Mouse (Mus musculus) kidney, embryonic 15.5 days (tissue): ENCODE measurements around the gene Nrip2. TPM values are rescaled to one million over a fixed set of nuclear protein-coding genes. Genes with fewer than 3 reads are reported as not detected.

Experiments used
- ATAC-seq: fragments of 200-750 bp; cut with Nextera tagmentation; replicated peaks from 2 replicates; pipeline ENCODE4 v1.8.0; 2017; ENCODE audit warnings: moderate TSS enrichment; ENCODE audit not compliant: low FRiP score
- H3K27ac ChIP-seq: fragments of 300-500 bp; sonication (generic); 2 replicates; pipeline ENCODE4 v1.5.1; 2015; ENCODE audit warnings: mild to moderate bottlenecking, inconsistent platforms
- H3K27me3 ChIP-seq: fragments of 300-500 bp; sonication (generic); 2 replicates; pipeline ENCODE4 v1.6.1; 2015; ENCODE audit warnings: inconsistent platforms
- H3K36me3 ChIP-seq: fragments of 300-500 bp; sonication (generic); 2 replicates; pipeline ENCODE4 v1.6.1; 2015; ENCODE audit warnings: inconsistent platforms
- H3K4me1 ChIP-seq: fragments of 300-500 bp; sonication (generic); 2 replicates; pipeline ENCODE4 v1.6.1; 2015; ENCODE audit warnings: inconsistent platforms
- H3K4me2 ChIP-seq: fragments of 300-500 bp; sonication (generic); 2 replicates; pipeline ENCODE4 v1.6.1; 2015; ENCODE audit warnings: moderate library complexity, mild to moderate bottlenecking, inconsistent platforms
- H3K4me3 ChIP-seq: fragments of 300-500 bp; sonication (generic); replicated peaks from 2 replicates; pipeline ENCODE4 v1.5.1; 2015; ENCODE audit warnings: mild to moderate bottlenecking, inconsistent platforms
- H3K9ac ChIP-seq: fragments of 300-500 bp; sonication (generic); 2 replicates; pipeline ENCODE4 v1.6.1; 2015; ENCODE audit warnings: mild to moderate bottlenecking, inconsistent platforms
- H3K9me3 ChIP-seq: fragments of 300-500 bp; sonication (generic); replicated peaks from 2 replicates; pipeline ENCODE4 v1.6.1; 2016; ENCODE audit warnings: inconsistent platforms
- WGBS: fragments of 180-500 bp; shearing (Covaris S2); methylation state at CpG from one replicate; pipeline ENCODE4 v1.1.7; 2015; ENCODE audit warnings: mixed read lengths; 5-methylcytosine and 5-hydroxymethylcytosine counted together
- polyA plus RNA-seq: library from polyadenylated mRNA; unstranded; fragments of >200 nt; fragmentation: Nextera tagmentation; extraction: Ambion mirVana; gene quantifications from 2 replicates; pipeline ENCODE4 v1.2.1, GENCODE M21; 2015

Gene Nrip2
- polyA plus RNA-seq, 1 experiment from 2014 or later = 20.1 TPM

DNA sequence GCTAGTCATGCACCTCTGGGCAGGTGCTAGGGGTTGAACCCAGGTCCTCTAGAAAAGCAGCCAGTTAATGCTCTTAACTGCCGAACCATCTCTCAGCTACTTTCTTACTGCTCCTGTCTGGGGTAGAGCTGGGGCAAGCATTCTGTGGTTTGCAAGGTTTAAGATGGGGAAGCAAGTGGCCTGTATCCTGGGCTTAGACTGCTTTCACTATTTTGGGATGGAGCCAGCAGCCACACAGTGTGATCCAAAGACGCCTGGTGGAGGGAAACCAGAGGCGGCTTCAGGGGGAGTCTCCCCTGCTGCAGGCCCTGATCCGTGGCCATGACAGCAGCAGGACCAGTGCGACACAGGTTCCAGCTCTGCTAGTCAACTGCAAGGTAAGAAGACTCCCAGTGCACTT lies 5.6 kb downstream of the Nrip2 start:
- WGBS = 60% methylated on average over 5 of the region's 5 CpGs

DNA sequence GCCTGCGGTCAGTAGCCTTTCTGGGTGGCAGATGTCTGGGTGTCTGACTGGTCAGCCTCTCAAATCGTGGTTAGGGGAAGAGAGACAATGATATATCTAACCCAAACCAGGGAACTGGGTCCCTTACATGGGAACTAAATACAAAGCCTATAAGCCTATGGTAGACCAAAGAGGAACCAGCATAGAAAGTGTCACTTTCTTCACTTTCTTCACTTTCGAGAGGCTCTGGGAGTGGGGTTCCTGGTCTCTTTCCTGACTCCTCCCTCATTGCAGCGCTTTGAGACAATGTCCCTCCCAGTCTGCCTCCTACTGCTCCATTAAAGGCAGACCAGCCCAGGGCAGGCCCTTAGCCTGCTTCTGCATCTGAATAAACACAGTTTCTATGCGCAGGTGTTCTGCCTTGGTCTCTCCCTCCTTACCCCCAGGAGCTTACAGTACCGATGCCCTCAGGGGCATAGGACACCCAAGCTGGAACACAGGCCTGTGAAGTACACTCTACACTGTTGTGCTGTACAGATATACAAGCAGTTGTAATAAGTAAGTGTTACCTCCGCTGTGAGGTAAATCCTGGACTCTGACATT lies 9.5 kb downstream of the Nrip2 start:
- no peak overlapping the region for H3K9ac ChIP-seq
- H3K4me1 ChIP-seq = no peaks in the 10 kb centered on the region
- peaks cover 77% of the 10 kb centered on the region for H3K36me3 ChIP-seq
- no peak overlapping the region for H3K4me3 ChIP-seq
- no peaks in the 10 kb centered on the region for H3K9me3 ChIP-seq
- ATAC-seq = no peak
- 86% methylated on average over 7 of the region's 7 CpGs for WGBS
- no peak overlapping the region for H3K27ac ChIP-seq
- no peak overlapping the region for H3K4me2 ChIP-seq
- no peaks in the 10 kb centered on the region for H3K27me3 ChIP-seq

More for the DNA sequence above, 5.6 kb downstream of the Nrip2 start:
- Histone ChIP-seq H3K27ac (no peak overlapping the region), H3K9me3 (no peaks in the 10 kb centered on the region), H3K27me3 (no peaks in the 10 kb centered on the region), H3K4me2 (no peak overlapping the region), H3K4me1 (peaks cover 23% of the 10 kb centered on the region), H3K36me3 (peaks cover 40% of the 10 kb centered on the region), H3K9ac (no peak overlapping the region), H3K4me3 (no peak overlapping the region)
- ATAC-seq = no peak

DNA sequence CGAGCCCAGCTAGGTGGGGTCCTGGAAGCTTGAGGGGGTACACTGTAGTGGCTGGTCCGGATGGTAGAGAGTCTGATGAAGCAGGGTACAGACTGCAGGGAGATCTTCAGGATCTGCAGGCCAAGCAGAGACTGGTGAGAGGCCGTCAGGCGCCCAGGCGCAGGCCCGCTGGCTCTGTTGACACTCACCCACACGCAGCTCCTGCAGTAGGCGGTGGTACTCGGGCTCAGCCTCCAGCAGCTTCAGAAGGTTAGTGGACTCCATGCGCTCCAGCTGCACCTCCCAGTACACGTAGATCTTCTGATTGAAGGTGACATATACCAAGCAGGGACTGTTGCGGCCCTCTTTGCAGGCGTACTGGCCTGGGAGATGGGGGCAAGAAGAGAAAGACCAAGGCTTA lies 11.2 kb downstream of the Nrip2 start:
- WGBS = 93% methylated on average over 13 of the region's 13 CpGs
- H3K9me3 ChIP-seq = no peaks in the 10 kb centered on the region
- H3K4me2 ChIP-seq = no peak overlapping the region
- ATAC-seq = no peak; the same call in 1 of the 2 replicates
- no peaks in the 10 kb centered on the region for H3K4me1 ChIP-seq
- no peak overlapping the region for H3K27ac ChIP-seq
- no peaks in the 10 kb centered on the region for H3K27me3 ChIP-seq
- H3K9ac ChIP-seq = no peak overlapping the region
- H3K4me3 ChIP-seq = no peak overlapping the region
- peaks cover 77% of the 10 kb centered on the region for H3K36me3 ChIP-seq

DNA sequence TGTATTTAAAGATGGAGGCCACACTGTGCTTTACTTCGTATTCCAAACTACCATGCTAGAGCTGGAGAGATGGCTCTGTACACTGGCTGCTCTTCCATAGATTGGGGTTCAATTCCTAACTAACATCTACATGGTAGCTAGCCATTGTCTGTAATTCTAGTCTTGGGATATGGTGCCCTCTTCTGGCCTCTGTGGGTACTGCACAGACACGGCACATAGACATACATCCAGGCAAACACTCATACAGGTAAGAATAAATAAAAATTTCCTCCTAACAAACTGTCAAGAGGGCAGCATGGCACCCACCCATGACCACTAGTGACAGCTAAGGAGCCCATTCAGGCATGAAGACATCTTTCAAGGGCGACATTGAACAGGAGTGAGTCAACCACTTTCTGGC lies 12.0 kb downstream of the Nrip2 start:
- Histone ChIP-seq H3K4me2 (no peak overlapping the region), H3K9ac (no peak overlapping the region), H3K4me3 (no peak overlapping the region), H3K36me3 (peaks cover 78% of the 10 kb centered on the region), H3K27me3 (no peaks in the 10 kb centered on the region), H3K4me1 (no peaks in the 10 kb centered on the region), H3K27ac (no peak overlapping the region), H3K9me3 (no peaks in the 10 kb centered on the region)
- 0 out of 2 replicates have a peak, but pooled peaks have one; percentile 5 for ATAC-seq
- 19% methylated on average over 3 of the region's 3 CpGs for WGBS

DNA sequence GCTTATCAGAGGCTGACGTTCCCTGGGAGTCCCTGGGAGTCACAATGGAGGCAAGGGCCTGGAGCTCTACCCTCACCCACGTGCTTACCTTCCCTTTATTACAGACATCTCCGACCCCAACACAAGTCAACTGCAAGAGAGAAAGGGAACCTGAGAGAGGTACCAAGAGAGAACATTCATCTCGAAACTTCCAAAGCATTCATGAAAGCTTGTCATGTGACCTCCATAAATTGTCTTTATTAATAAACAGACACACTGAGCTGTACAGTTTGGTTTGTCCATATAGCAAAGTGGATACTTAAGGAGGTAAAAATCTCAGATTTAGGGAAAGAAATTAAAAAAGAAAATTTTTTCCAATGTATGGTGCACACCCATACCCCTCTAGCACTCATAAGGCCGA lies 17.1 kb downstream of the Nrip2 start:
- Histone ChIP-seq H3K4me2 (no peak overlapping the region), H3K27ac (no peak overlapping the region), H3K9me3 (no peaks in the 10 kb centered on the region), H3K36me3 (peaks cover 36% of the 10 kb centered on the region), H3K9ac (no peak overlapping the region), H3K4me3 (no peak overlapping the region), H3K27me3 (no peaks in the 10 kb centered on the region), H3K4me1 (peaks cover 3% of the 10 kb centered on the region; the same call in 1 of the 2 replicates)
- WGBS = 83% methylated on average over 5 of the region's 5 CpGs
- no peak for ATAC-seq

DNA sequence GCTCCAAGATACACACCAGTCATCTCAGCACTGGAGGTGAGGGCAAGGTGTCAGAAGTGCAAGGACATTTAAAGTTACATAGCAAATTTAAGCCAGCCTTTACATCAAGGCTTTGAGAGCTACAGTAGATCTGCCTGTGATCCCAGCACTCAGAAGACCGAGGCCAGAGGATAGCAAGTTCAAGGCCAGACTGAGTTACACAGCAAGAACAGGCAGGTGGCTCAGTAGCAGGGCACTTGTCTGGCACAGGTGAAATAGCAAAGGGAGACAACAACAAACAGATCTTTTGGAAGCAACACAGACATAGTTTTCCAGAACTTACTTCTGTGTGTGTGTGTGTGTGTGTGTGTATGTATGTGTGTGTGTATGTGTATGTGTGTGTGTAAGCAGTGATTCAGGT lies 19.0 kb downstream of the Nrip2 start:
- 88% methylated on average over 1 of the region's 1 CpGs for WGBS
- H3K4me2 ChIP-seq = no peak overlapping the region
- H3K4me3 ChIP-seq = no peak overlapping the region
- no peak overlapping the region for H3K9ac ChIP-seq
- H3K27me3 ChIP-seq = no peaks in the 10 kb centered on the region
- no peak overlapping the region for H3K27ac ChIP-seq
- no peak for ATAC-seq
- H3K4me1 ChIP-seq = peaks cover 9% of the 10 kb centered on the region; the same call in 1 of the 2 replicates
- no peaks in the 10 kb centered on the region for H3K9me3 ChIP-seq
- peaks cover 18% of the 10 kb centered on the region for H3K36me3 ChIP-seq

DNA sequence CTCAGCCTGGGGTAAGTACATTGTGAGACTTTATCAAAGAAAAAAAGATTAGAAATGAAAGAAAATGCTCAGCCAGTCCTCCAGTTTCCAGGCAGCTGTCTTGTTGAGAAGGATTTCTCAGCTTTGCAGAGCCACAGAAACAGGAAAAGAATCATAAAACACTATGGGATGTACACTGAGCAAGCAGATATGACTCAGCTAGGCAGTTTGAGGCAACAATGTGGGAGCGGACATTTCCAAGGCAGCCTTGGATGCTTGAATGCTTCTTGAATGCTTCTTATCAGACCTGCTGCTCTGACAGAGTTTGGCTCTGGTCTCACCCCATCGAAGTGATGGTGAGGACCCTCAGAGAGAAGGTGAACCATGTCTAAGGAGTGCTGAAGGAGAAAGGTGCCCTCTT lies 21.9 kb downstream of the Nrip2 start:
- ATAC-seq = no peak
- no peak overlapping the region for H3K9ac ChIP-seq
- H3K9me3 ChIP-seq = no peaks in the 10 kb centered on the region
- no peak overlapping the region for H3K4me2 ChIP-seq
- H3K4me1 ChIP-seq = peaks cover 16% of the 10 kb centered on the region
- H3K27me3 ChIP-seq = no peaks in the 10 kb centered on the region
- no peak overlapping the region for H3K4me3 ChIP-seq
- H3K36me3 ChIP-seq = peaks cover 9% of the 10 kb centered on the region
- 66% methylated on average over 2 of the region's 2 CpGs for WGBS
- H3K27ac ChIP-seq = peak overlapping the region; percentile 76

DNA sequence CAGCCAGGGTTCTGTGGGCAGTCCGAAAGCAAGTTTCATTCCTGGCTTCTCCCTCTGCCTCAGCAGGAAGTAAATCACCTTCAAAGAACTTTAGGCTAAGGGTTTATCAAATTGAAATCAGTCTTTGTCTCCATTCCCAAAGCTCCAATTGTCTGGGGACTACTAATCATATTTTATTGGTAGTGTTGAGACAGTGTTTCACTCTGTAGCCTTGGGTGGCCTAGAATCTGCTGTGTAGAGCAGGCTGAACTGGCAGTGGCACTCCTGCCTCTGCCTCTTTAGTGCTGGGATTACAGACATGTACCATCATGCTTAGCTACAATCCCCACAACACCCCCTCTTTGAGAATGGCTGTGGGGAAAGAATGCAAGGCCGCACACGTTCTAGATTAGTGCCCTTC lies 22.4 kb downstream of the Nrip2 start:
- no peak overlapping the region for H3K9ac ChIP-seq
- peak overlapping the region; percentile 76 for H3K27ac ChIP-seq
- ATAC-seq = no peak
- WGBS = 89% methylated on average over 3 of the region's 3 CpGs
- H3K4me3 ChIP-seq = no peak overlapping the region
- H3K4me1 ChIP-seq = peaks cover 16% of the 10 kb centered on the region
- H3K9me3 ChIP-seq = no peaks in the 10 kb centered on the region
- H3K36me3 ChIP-seq = peaks cover 8% of the 10 kb centered on the region; the same call in 1 of the 2 replicates
- no peaks in the 10 kb centered on the region for H3K27me3 ChIP-seq
- no peak overlapping the region for H3K4me2 ChIP-seq

DNA sequence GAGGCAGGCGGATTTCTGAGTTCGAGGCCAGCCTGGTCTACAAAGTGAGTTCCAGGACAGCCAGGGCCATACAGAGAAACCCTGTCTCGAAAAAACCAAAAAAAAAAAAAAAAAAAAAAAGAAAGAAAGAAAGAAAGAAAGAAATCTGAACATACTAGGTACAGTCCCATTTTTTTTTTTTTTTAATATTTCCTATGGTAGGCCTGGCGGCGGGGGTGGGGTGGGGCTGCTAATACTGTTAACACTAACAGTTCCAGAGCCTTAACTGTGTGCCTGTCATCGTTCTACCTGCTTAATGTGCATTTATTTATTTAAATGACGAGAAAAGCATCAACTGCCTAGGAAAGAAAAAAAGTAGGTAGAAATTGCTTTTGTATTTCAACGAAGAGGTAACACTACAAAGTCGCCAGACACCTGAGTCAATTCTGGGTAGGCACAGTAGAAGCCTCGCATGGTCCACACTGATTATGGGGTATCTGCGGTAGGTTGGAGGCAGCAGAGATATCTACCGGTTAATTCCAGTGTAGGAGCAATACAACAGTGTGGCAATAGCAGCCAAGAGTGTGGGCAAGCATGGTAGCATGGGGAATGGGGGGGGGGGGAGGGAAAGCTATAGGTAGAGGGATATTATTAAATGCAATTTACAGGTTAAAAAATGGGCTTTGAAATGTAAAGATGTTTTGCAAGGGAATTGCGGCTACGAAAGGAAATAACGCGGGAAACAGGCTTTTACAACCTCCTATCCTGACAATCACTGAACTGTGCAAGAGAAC lies 24.6 kb downstream of the Nrip2 start:
- peak overlapping the region; percentile 96 for H3K27ac ChIP-seq
- WGBS = 43% methylated on average over 16 of the region's 16 CpGs
- no peaks in the 10 kb centered on the region for H3K27me3 ChIP-seq
- ATAC-seq = peak; percentile 61
- H3K4me1 ChIP-seq = peaks cover 16% of the 10 kb centered on the region
- H3K4me3 ChIP-seq = peak overlapping the region; percentile 59
- peak overlapping the region; percentile 54 for H3K9ac ChIP-seq
- H3K9me3 ChIP-seq = no peaks in the 10 kb centered on the region
- peak overlapping the region; percentile 66 for H3K4me2 ChIP-seq
- H3K36me3 ChIP-seq = peaks cover 17% of the 10 kb centered on the region

DNA sequence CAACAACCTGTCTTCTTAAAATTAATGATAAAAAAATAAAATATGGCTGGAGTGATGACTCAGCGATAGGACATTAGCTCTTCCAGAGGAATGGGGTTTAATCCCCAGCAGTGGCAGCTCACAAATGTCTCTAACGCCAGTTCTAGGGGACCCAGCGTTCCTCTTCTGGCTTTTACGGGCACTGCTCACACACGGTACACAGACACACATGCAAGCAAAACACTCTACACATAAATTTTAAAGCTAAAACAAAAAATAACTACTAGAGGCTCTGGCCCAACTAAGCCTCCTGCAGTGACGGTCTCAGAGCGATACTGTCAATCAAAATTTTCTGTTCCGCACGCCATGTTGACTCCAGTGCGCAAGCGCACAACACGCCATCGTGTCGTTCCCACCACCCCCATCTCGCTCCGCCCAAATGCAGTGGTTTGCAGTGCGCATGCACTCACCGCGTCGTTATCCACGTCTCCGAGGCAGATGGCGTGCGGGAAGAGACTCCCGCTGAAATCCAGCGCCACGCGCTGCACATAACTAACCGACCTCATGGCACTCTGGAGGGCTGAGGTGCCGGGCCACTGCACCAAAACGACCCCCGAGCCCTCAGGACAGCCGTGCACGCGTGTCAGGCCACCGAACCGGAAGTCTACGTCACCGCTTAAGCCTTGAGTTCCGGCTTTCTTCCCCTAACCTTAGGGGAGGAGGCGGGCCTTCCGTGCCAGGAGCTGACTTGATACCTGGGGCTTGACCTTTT lies 25.3 kb downstream of the Nrip2 start, which contains the start of gene Itfg2:
Itfg2 (minus strand) TSS at position 663 of the 751 bp plus-strand sequence.
- Histone ChIP-seq H3K4me1 (peaks cover 16% of the 10 kb centered on the region), H3K4me2 (peak within 1 kb of the TSS; percentile 66), H3K36me3 (peaks cover 25% of the 10 kb centered on the region), H3K4me3 (peak within 1 kb of the TSS; percentile 59), H3K27ac (peak within 1 kb of the TSS; percentile 96), H3K9ac (peak within 1 kb of the TSS; percentile 54), H3K27me3 (no peaks in the 10 kb centered on the region), H3K9me3 (no peaks in the 10 kb centered on the region)
- peak; percentile 94 for ATAC-seq
- WGBS = under 1% methylated on average over 42 of the region's 42 CpGs

DNA sequence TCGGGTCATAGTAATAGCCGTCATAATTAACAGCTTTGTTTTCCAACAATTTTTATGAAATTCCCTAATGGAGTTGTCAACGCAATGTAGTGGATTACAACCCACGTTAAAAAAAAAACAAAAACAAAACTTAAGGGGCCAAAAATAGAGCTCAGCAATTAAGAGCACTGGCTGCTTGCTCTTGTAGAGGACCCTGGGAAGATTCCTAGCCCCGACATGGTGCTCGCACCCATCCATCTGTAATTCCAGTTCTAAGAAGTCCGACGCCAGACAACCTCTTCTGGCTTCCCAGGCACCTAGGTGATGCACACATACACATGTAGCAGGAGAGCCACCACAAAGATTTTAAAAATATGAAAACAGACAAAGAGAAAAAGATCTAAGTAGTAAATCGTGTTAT lies 25.9 kb downstream of the Nrip2 start:
- Histone ChIP-seq H3K9me3 (no peaks in the 10 kb centered on the region), H3K4me3 (peak overlapping the region; percentile 59), H3K27me3 (no peaks in the 10 kb centered on the region), H3K36me3 (peaks cover 26% of the 10 kb centered on the region), H3K27ac (peak overlapping the region; percentile 96), H3K4me2 (peak overlapping the region; percentile 66), H3K9ac (peak overlapping the region; percentile 54), H3K4me1 (peaks cover 16% of the 10 kb centered on the region)
- 19% methylated on average over 9 of the region's 9 CpGs for WGBS
- no peak for ATAC-seq

DNA sequence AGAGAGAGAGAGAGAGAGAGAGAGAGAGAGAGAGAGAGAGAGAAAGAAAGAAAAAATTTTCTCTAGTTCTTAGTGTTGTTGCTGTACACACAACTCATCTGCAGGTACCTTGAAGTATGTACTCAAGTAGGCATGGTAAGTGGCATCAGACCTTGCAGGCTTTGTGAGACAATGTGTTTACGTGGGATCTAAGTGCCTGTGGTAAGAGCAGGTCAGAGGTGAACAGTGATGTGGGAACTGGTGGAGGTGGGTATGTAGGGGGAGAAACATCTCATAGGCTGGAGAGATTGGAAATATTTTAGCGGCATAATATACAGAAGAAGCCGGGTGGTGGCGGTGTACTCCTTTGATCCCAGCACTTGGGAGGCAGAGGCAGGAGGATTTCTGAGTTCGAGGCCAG lies 28.5 kb downstream of the Nrip2 start:
- H3K27ac ChIP-seq = no peak overlapping the region
- ATAC-seq = no peak
- WGBS = 94% methylated on average over 5 of the region's 5 CpGs
- peaks cover 51% of the 10 kb centered on the region for H3K36me3 ChIP-seq
- H3K4me1 ChIP-seq = peaks cover 6% of the 10 kb centered on the region; the same call in 1 of the 2 replicates
- H3K27me3 ChIP-seq = no peaks in the 10 kb centered on the region
- H3K4me2 ChIP-seq = no peak overlapping the region
- no peaks in the 10 kb centered on the region for H3K9me3 ChIP-seq
- H3K9ac ChIP-seq = no peak overlapping the region
- H3K4me3 ChIP-seq = no peak overlapping the region
